27 mouse cellular contexts compared by ENCODE assay signal in genomic region chr5:4349943-4350342, GRCm38 (mm10).
DNase-seq lines count a peak whose midpoint lies in the region; ATAC-seq and TF ChIP-seq lines count a peak whose summit lies in the region.
"Had no signal": no experiment of that assay in that cellular context is flagged by ENCODE, and none has a peak within 500 bp of the region (broad histone marks: within the 10 kb centered on the region; RNA-seq: fewer than 3 reads in every experiment).

No protein-coding gene starts in this region.

- WGBS in embryonic facial prominence, embryonic 14.5 days, result 47% methylated on average over 2 of the region's 2 CpGs
- 81% methylated on average over 2 of the region's 2 CpGs for WGBS in embryonic facial prominence, embryonic 10.5 days
- 48% methylated on average over 2 of the region's 2 CpGs for WGBS in lung, embryonic 16.5 days
- 58% methylated on average over 2 of the region's 2 CpGs for WGBS in lung, adult 2 months

- H3K9me3 ChIP-seq in embryonic facial prominence, embryonic 14.5 days (ENCODE audit: control insufficient read depth, low read length), result no peaks in the 10 kb centered on the region
- H3K9me3 ChIP-seq in embryonic facial prominence, embryonic 10.5 days, result no peaks in the 10 kb centered on the region
- H3K9me3 ChIP-seq in lung, embryonic 16.5 days (ENCODE audit: control insufficient read depth, low read length), result no peaks in the 10 kb centered on the region
- H3K9me3 ChIP-seq: embryonic facial prominence, embryonic 12.5 days; forebrain, embryonic 13.5 days; heart, embryonic 10.5 days; hindbrain, embryonic 12.5 days had no signal

- no peaks in the 10 kb centered on the region for H3K27me3 ChIP-seq in embryonic facial prominence, embryonic 14.5 days (replicated peaks; ENCODE audit: control insufficient read depth, insufficient read depth, low read length)
- no peaks in the 10 kb centered on the region for H3K27me3 ChIP-seq in embryonic facial prominence, embryonic 10.5 days (replicated peaks; ENCODE audit: low read depth, poor library complexity, severe bottlenecking)
- no peaks in the 10 kb centered on the region for H3K27me3 ChIP-seq in lung, embryonic 16.5 days (ENCODE audit: control insufficient read depth, insufficient read depth, low read depth, low read length)
- H3K27me3 ChIP-seq: embryonic facial prominence, embryonic 12.5 days; forebrain, embryonic 13.5 days; hindbrain, embryonic 12.5 days; Patski had no signal

- peaks cover 8% of the 10 kb centered on the region for H3K4me1 ChIP-seq in embryonic facial prominence, embryonic 14.5 days (ENCODE audit: control insufficient read depth, insufficient read depth, low read length)
- peaks cover 7% of the 10 kb centered on the region for H3K4me1 ChIP-seq in embryonic facial prominence, embryonic 10.5 days
- no peaks in the 10 kb centered on the region for H3K4me1 ChIP-seq in lung, embryonic 16.5 days (replicated peaks; ENCODE audit: control insufficient read depth, insufficient read depth, low read length)
- no peaks in the 10 kb centered on the region for H3K4me1 ChIP-seq in lung, adult 2 months (ENCODE audit: control insufficient read depth, insufficient read depth, low read length)
- H3K4me1 ChIP-seq: forebrain, embryonic 13.5 days; heart, embryonic 10.5 days; hindbrain, embryonic 12.5 days had no signal

- H3K36me3 ChIP-seq in embryonic facial prominence, embryonic 14.5 days (ENCODE audit: control insufficient read depth, insufficient read depth, low read length), result no peaks in the 10 kb centered on the region
- H3K36me3 ChIP-seq in embryonic facial prominence, embryonic 10.5 days (replicated peaks), result no peaks in the 10 kb centered on the region
- H3K36me3 ChIP-seq in lung, embryonic 16.5 days (ENCODE audit: control insufficient read depth, insufficient read depth, low read length), result no peaks in the 10 kb centered on the region
- H3K36me3 ChIP-seq: embryonic facial prominence, embryonic 12.5 days; heart, embryonic 10.5 days; hindbrain, embryonic 12.5 days had no signal

- TF ChIP-seq CTCF in lung, adult 2 months (IDR thresholded peaks at IDR 0.05; ENCODE audit: insufficient read depth, low read length), result no peak

- H3K9ac ChIP-seq in embryonic facial prominence, embryonic 14.5 days (ENCODE audit: low read depth, low read length), result no peak overlapping the region
- H3K9ac ChIP-seq in lung, embryonic 16.5 days (ENCODE audit: low read length), result no peak overlapping the region
- H3K9ac ChIP-seq: embryonic facial prominence, embryonic 12.5 days; forebrain, embryonic 13.5 days; hindbrain, embryonic 12.5 days had no signal

- H3K4me3 ChIP-seq in embryonic facial prominence, embryonic 14.5 days (ENCODE audit: low read depth, low read length), result no peak overlapping the region
- no peak overlapping the region for H3K4me3 ChIP-seq in embryonic facial prominence, embryonic 10.5 days
- no peak overlapping the region for H3K4me3 ChIP-seq in lung, embryonic 16.5 days (ENCODE audit: low read length)
- H3K4me3 ChIP-seq in lung, adult 2 months (replicated peaks; ENCODE audit: extremely low read depth, low read depth, low read length), result no peak overlapping the region
- H3K4me3 ChIP-seq: embryonic facial prominence, embryonic 12.5 days; forebrain, embryonic 13.5 days; gastrocnemius, adult 2 months; heart, embryonic 10.5 days; hindbrain, embryonic 12.5 days had no signal

- no peak overlapping the region for H3K4me2 ChIP-seq in embryonic facial prominence, embryonic 14.5 days (ENCODE audit: low read depth, low read length)
- no peak overlapping the region for H3K4me2 ChIP-seq in lung, embryonic 16.5 days (ENCODE audit: low read depth, low read length)
- H3K4me2 ChIP-seq: embryonic facial prominence, embryonic 12.5 days; forebrain, embryonic 13.5 days; hindbrain, embryonic 12.5 days had no signal

- no peak for TF ChIP-seq POLR2A in lung, adult 2 months (IDR thresholded peaks at IDR 0.05; ENCODE audit: borderline replicate concordance, extremely low read depth, low read depth, low read length)

- DNase-seq in embryonic facial prominence, embryonic 14.5 days (ENCODE audit: low spot score), result peak; percentile 68
- DNase-seq in embryonic facial prominence, embryonic 10.5 days (ENCODE audit: low spot score), result no peak
- DNase-seq in layer of hippocampus, adult 11-12 months (ENCODE audit: low spot score), result peak; percentile 4
- DNase-seq in layer of hippocampus, postnatal 25 days (ENCODE audit: extremely low spot score in 1 of 2, low spot score in 1 of 2), result no peak
- DNase-seq in lung, adult 2 months, result no peak
- DNase-seq in telencephalon, adult 2 months (ENCODE audit: low read depth, low spot score), result peak; percentile 43
- DNase-seq: adrenal gland, adult 2 months; adrenal gland, postnatal 25 days; B cell, adult 2 months; cerebellum, adult 8-10 months; cerebellum, postnatal 14 days; embryo, embryonic 11 days; gastrocnemius, adult 2 months; gastrocnemius, postnatal 25 days; heart, adult 18-20 months; heart, postnatal 10 days; heart, postnatal 4 days had no signal

- no peak for ATAC-seq in embryonic facial prominence, embryonic 14.5 days (ENCODE audit: low read depth)
- peak; percentile 75 for ATAC-seq in lung, embryonic 16.5 days (ENCODE audit: low read depth)
- ATAC-seq in activated CD4-positive, CD25-positive, alpha-beta regulatory T cell, adult 4 months, result no peak
- ATAC-seq: CD4-positive, CD25-positive, alpha-beta regulatory T cell, adult 4 months; forebrain, embryonic 13.5 days; hindbrain, embryonic 16.5 days; inflammation-experienced regulatory T-cells, adult 6 months; Patski had no signal

- no peak overlapping the region for H3K27ac ChIP-seq in embryonic facial prominence, embryonic 14.5 days (replicated peaks; ENCODE audit: low read depth, low read length)
- H3K27ac ChIP-seq in embryonic facial prominence, embryonic 10.5 days (replicated peaks), result no peak overlapping the region
- H3K27ac ChIP-seq in lung, embryonic 16.5 days (ENCODE audit: low read length), result no peak overlapping the region
- H3K27ac ChIP-seq: embryonic facial prominence, embryonic 12.5 days; forebrain, embryonic 13.5 days; gastrocnemius, adult 2 months; heart, embryonic 10.5 days; hindbrain, embryonic 12.5 days had no signal

Comparison
In these comparisons a context has a peak if more than half of its experiments do, and no peak if none do; other contexts are left out.
1. DNase-seq: peak in embryonic facial prominence, embryonic 14.5 days (single experiment), layer of hippocampus, adult 11-12 months (single experiment) and telencephalon, adult 2 months (single experiment); none in embryonic facial prominence, embryonic 10.5 days (single experiment), layer of hippocampus, postnatal 25 days (0 of 2) and lung, adult 2 months (single experiment).